Mouse (Mus musculus) heart, adult 2 months (tissue): Measurements from ENCODE around the gene Mrc2. TPM values are rescaled to one million over a fixed set of nuclear protein-coding genes. Genes with fewer than 3 reads are reported as not detected.

ENCODE experiments used
- DNase-seq, 2 experiments: peaks; one replicate each; pipeline ENCODE4 v3.0.0; 2021
- H3K27ac ChIP-seq: fragments of 200-600 bp; 2 replicates; pipeline ENCODE4 v1.8.1; 2022
- H3K27me3 ChIP-seq: fragments of 200-500 bp; 2 replicates; pipeline ENCODE4 v1.6.1; 2012; ENCODE audit warnings: mild to moderate bottlenecking, low read length, inconsistent platforms, mixed read lengths; ENCODE audit not compliant: control insufficient read depth, insufficient read depth
- H3K36me3 ChIP-seq: fragments of 200-500 bp; 2 replicates; pipeline ENCODE4 v1.6.1; 2012; ENCODE audit warnings: low read length, inconsistent platforms; ENCODE audit not compliant: control insufficient read depth, insufficient read depth
- H3K4me1 ChIP-seq: fragments of 200-500 bp; 2 replicates; pipeline ENCODE4 v1.6.1; 2011; ENCODE audit warnings: low read length; ENCODE audit not compliant: control insufficient read depth, insufficient read depth
- H3K4me3 ChIP-seq: fragments of 200-600 bp; 2 replicates; pipeline ENCODE4 v1.8.1; 2022
- H3K79me2 ChIP-seq: fragments of 200-500 bp; replicated peaks from 2 replicates; pipeline ENCODE4 v1.6.1; 2012; ENCODE audit warnings: mild to moderate bottlenecking, inconsistent platforms, low read length, moderate library complexity, mixed read lengths; ENCODE audit not compliant: control insufficient read depth, insufficient read depth
- H3K9ac ChIP-seq: fragments of 200-500 bp; 2 replicates; pipeline ENCODE4 v1.6.1; 2012; ENCODE audit warnings: low read depth, mild to moderate bottlenecking, control low read depth, inconsistent platforms, low read length, mixed read lengths
- CTCF ChIP-seq: fragments of 200-600 bp; IDR thresholded peaks from 2 replicates; pipeline ENCODE4 v1.8.1; 2022; ENCODE audit warnings: antibody characterized with exemption, mild to moderate bottlenecking, moderate library complexity
- EP300 ChIP-seq: fragments of 200-500 bp; IDR thresholded peaks from 2 replicates; pipeline ENCODE4 v1.6.1; 2011; ENCODE audit warnings: low read depth, low read length, control low read depth; ENCODE audit not compliant: insufficient read depth
- POLR2A ChIP-seq: fragments of 200-500 bp; IDR thresholded peaks from 2 replicates; pipeline ENCODE4 v1.6.1; 2011; ENCODE audit warnings: mild to moderate bottlenecking, low read depth, low read length, control low read depth; ENCODE audit not compliant: insufficient read depth
- WGBS: fragments of 180-500 bp; shearing (Covaris S2); methylation state at CpG from one replicate; pipeline ENCODE4 v1.1.7; 2018; 5-methylcytosine and 5-hydroxymethylcytosine counted together
- intact Hi-C: fragments of 180-260 bp; cut with DNase I; formaldehyde crosslinking; loops from one replicate; pipeline ENCODE4 v1.15.1; 2025
- polyA plus RNA-seq: library from polyadenylated mRNA; depleted of rRNA; stranded (reverse); fragments of >200 nt; gene quantifications from 2 replicates; pipeline ENCODE4 v1.2.3, GENCODE M21; 2012
- total RNA-seq, 2 experiments: library from RNA; stranded (reverse); gene quantifications; 2 replicates each; pipeline ENCODE4 v1.2.3; 2021

The Mrc2 gene
- total and polyA plus RNA-seq, 3 experiments: 11.2 to 17.5 (median 13.9) TPM

DNA sequence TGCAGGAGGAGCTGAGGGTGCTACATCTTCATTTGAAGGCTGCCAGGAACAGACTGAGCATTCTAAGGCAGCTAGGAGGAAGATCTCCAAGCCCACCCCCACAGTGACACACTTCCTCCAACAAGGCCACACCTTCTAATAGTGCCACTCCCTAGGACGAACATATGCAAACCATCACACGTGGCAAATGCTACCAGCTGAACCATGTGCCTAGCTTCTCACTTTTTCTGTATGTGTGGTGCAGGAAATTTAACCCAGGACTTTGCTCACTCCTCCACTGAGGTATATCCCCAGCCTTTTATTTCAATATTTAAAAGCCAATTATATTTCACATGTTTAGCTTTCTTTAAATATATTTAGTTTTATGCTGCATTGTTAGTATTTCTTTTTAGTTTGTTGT is 28.6 kb downstream of the Mrc2 start:
- 53% methylated on average over 2 of the region's 2 CpGs for WGBS
- Histone ChIP-seq H3K9ac (no peak overlapping the region), H3K4me1 (0 out of 2 replicates have a peak, but pooled peaks cover 2% of the 10 kb centered on the region), H3K4me3 (no peak overlapping the region), H3K79me2 (no peaks in the 10 kb centered on the region), H3K27me3 (no peaks in the 10 kb centered on the region), H3K36me3 (no peaks in the 10 kb centered on the region), H3K27ac (no peak overlapping the region)
- intact Hi-C loops: no loop called here
- no peak for TF ChIP-seq CTCF
- TF ChIP-seq EP300: no peak
- no peak for TF ChIP-seq POLR2A
- no peak for DNase-seq

DNA sequence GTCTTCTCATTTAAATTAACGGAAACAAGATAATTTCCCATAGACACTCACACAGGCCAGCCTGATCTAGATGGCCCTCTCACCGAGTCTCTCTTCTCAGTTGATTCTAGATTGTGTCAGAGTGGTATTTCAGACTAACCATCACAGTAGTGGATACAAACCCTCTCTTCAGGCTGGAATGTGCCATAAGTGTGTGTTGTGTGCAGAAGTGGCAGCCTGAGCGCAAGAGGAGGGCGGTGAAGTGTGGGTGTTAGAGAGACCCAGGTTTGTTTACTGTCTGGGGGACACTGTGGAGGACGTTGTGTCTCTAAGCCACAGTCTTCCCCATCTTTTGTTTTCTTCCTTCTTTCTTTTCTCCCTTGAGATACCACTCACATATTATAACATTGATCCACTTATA is 31.1 kb downstream of the Mrc2 start:
- H3K27ac ChIP-seq: no peak overlapping the region
- no peaks in the 10 kb centered on the region for H3K36me3 ChIP-seq
- TF ChIP-seq EP300 (no peak), CTCF (no peak), POLR2A (no peak)
- 81% methylated on average over 5 of the region's 5 CpGs for WGBS
- no peaks in the 10 kb centered on the region for H3K27me3 ChIP-seq
- intact Hi-C loops: no loop called here
- no peak overlapping the region for H3K9ac ChIP-seq
- no peak overlapping the region for H3K4me3 ChIP-seq
- H3K79me2 ChIP-seq: no peaks in the 10 kb centered on the region
- no peaks in the 10 kb centered on the region for H3K4me1 ChIP-seq
- DNase-seq: no peak

DNA sequence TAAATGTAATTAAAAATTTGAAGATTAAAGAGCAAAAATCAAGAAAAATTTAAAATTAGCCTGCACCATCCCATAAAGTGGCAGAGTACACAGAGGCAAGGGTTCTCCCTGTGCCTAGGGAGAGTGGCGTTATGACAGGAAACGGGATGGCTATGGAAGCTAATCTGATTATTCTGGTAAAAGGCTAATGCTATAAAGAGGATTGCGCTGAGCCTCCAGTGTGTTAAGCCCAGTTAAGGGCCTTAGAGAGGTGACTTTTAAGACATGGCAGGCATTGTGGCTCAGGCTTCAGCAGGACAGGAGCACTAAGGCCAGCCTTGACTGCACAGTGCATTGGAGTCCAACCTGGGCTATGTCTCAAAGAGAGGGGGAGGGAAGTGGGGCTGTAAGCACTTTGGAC is 34.7 kb downstream of the Mrc2 start:
- DNase-seq: no peak
- no peaks in the 10 kb centered on the region for H3K36me3 ChIP-seq
- no peak overlapping the region for H3K9ac ChIP-seq
- no peak for TF ChIP-seq EP300
- TF ChIP-seq POLR2A: no peak
- TF ChIP-seq CTCF: no peak
- 84% methylated on average over 3 of the region's 3 CpGs for WGBS
- H3K27me3 ChIP-seq: no peaks in the 10 kb centered on the region
- H3K4me1 ChIP-seq: no peaks in the 10 kb centered on the region
- H3K27ac ChIP-seq: no peak overlapping the region
- intact Hi-C loops: no loop called here
- no peak overlapping the region for H3K4me3 ChIP-seq
- H3K79me2 ChIP-seq: no peaks in the 10 kb centered on the region

DNA sequence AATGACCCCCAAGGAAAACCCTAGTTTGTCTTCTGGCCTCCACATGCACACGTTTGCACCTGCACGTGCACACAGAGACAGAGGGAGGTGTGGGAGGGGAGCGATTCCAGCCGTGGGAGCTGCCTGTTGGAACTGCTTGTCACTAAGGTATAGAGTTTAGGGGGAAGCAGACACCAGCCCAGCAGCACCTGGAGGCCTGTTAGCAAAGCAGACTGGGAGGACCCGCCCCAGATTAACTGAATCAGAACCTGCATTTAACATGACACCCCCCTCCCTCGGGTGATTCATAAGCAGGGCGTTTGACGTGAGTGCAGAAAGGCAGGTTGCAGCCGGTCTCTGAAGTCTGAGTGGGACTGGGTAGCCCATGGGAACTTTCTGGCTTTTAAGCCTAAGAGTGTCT is 37.5 kb downstream of the Mrc2 start:
- Histone ChIP-seq H3K36me3 (no peaks in the 10 kb centered on the region), H3K4me3 (no peak overlapping the region), H3K9ac (no peak overlapping the region), H3K27ac (no peak overlapping the region), H3K4me1 (no peaks in the 10 kb centered on the region), H3K79me2 (no peaks in the 10 kb centered on the region), H3K27me3 (no peaks in the 10 kb centered on the region)
- no peak for DNase-seq
- intact Hi-C loops: loop anchor here (5.0 kb wide), 1 partner anchor 58 kb away; no protein-coding TSS in a partner anchor
- no peak for TF ChIP-seq CTCF
- TF ChIP-seq EP300: no peak
- no peak for TF ChIP-seq POLR2A
- WGBS: 74% methylated on average over 9 of the region's 9 CpGs

DNA sequence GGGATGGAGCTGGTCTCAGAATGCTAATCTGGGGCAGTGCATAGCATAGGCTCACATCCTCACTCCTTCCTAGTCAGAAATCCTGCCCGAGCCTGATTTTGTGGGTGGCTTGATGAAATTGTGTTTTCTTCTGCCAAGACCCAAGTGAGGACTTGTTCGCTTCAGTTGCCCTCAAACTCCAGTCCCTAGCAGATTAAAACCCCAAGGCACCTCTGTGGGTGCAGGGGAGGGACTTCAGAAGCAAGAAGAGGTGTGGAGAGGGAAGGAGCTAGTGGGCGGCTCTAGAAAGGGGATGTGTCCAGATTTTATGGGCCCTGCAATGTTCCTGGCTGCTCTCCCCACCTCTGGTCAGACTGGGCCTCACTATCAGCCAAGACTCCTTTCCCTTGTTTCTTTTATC is 38.7 kb downstream of the Mrc2 start:
- DNase-seq: no peak
- intact Hi-C loops: loop anchor here (5.0 kb wide), 1 partner anchor 59 kb away; no protein-coding TSS in a partner anchor
- Histone ChIP-seq H3K27me3 (no peaks in the 10 kb centered on the region), H3K79me2 (no peaks in the 10 kb centered on the region), H3K9ac (no peak overlapping the region), H3K36me3 (no peaks in the 10 kb centered on the region), H3K4me1 (no peaks in the 10 kb centered on the region), H3K4me3 (no peak overlapping the region), H3K27ac (no peak overlapping the region)
- WGBS: 85% methylated on average over 3 of the region's 3 CpGs
- TF ChIP-seq EP300: no peak
- TF ChIP-seq CTCF: no peak
- TF ChIP-seq POLR2A: no peak

DNA sequence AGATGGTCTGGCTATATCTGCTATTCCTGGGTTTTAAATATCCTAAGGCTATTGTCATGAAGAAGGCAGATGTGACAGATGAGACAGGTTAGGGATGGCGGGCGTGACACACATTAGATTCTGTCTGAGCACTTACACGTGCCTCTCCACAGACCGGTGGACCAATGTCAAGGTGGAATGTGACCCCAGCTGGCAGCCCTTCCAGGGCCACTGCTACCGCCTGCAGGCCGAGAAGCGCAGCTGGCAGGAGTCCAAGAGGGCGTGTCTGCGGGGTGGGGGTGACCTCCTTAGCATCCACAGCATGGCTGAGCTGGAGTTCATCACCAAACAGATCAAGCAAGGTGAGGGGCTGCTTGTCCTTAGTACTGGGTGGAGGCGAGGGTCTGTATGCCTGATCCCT is 39.3 kb downstream of the Mrc2 start:
- Histone ChIP-seq H3K27me3 (no peaks in the 10 kb centered on the region), H3K9ac (no peak overlapping the region), H3K4me1 (no peaks in the 10 kb centered on the region), H3K36me3 (no peaks in the 10 kb centered on the region), H3K79me2 (no peaks in the 10 kb centered on the region), H3K4me3 (no peak overlapping the region), H3K27ac (no peak overlapping the region)
- peak; percentile 36 to 59 for DNase-seq
- WGBS: 32% methylated on average over 10 of the region's 10 CpGs
- TF ChIP-seq POLR2A (no peak), CTCF (peak; percentile 18; the same call in 1 of the 2 replicates)
- intact Hi-C loops: loop anchor here (5.0 kb wide), 1 partner anchor 59 kb away; no protein-coding TSS in a partner anchor
